ENCODE assay signal across 18 mouse cellular contexts in the genomic region with DNA sequence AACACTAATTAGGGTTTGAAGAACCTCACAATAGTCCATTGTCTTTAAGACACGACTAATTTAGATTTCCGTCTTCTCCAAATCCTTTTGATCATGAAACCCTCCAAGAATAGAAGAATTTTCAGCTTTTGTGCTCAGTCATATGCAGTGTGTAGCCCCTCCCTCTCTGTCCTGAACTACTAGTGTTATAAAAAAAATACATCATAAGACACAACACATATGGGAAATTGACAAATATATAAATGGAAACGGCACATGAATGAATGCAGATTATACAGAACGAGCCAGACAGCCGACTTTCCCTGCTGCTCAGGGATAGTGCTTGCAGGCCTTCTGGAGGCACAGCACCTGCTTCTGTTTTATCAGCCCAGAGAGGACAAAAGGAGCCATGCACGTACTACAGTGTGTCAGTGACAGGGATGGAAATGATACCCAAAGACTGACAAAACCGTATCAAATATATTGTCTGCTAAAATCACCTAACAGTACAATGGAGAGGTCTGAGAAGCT.
"Had no signal": no experiment of that assay in that cellular context is flagged by ENCODE, and none has a peak within 500 bp of the region (broad histone marks: within the 10 kb centered on the region; RNA-seq: fewer than 3 reads in every experiment).

No protein-coding gene starts in this region.

- H3K4me2 ChIP-seq: limb, embryonic 12.5 days; limb, embryonic 15.5 days; liver, embryonic 11.5 days; lung, embryonic 14.5 days; midbrain, embryonic 13.5 days had no signal

- H3K4me1 ChIP-seq: limb, embryonic 12.5 days; limb, embryonic 15.5 days; megakaryocyte, embryonic 14.5 days; midbrain, embryonic 10.5 days; midbrain, embryonic 13.5 days had no signal

- H3K27me3 ChIP-seq: limb, embryonic 12.5 days; limb, embryonic 15.5 days; megakaryocyte, embryonic 14.5 days; midbrain, embryonic 13.5 days had no signal

- ATAC-seq: liver, postnatal 0 days; lung, postnatal 0 days; midbrain, embryonic 13.5 days had no signal

- H3K9me3 ChIP-seq: limb, embryonic 12.5 days; limb, embryonic 15.5 days; megakaryocyte, embryonic 14.5 days; midbrain, embryonic 10.5 days; midbrain, embryonic 13.5 days had no signal

- DNase-seq: kidney, adult 2 months; kidney, postnatal 25 days; left cerebral cortex, postnatal 4 days; liver, postnatal 0 days; lung, embryonic 14.5 days; lung, postnatal 36 days; right cerebral cortex, postnatal 4 days; thymus, postnatal 25 days had no signal

- H3K9ac ChIP-seq: limb, embryonic 12.5 days; limb, embryonic 15.5 days; liver, embryonic 14.5 days; liver, postnatal 0 days; lung, embryonic 14.5 days; midbrain, embryonic 13.5 days had no signal

- H3K4me3 ChIP-seq: limb, embryonic 12.5 days; limb, embryonic 15.5 days; megakaryocyte, embryonic 14.5 days; midbrain, embryonic 10.5 days; midbrain, embryonic 13.5 days had no signal

- H3K27ac ChIP-seq: kidney, postnatal 0 days; limb, embryonic 12.5 days; limb, embryonic 15.5 days; liver, embryonic 14.5 days; midbrain, embryonic 10.5 days; midbrain, embryonic 13.5 days; stomach, postnatal 0 days had no signal
